In the genomic region with DNA sequence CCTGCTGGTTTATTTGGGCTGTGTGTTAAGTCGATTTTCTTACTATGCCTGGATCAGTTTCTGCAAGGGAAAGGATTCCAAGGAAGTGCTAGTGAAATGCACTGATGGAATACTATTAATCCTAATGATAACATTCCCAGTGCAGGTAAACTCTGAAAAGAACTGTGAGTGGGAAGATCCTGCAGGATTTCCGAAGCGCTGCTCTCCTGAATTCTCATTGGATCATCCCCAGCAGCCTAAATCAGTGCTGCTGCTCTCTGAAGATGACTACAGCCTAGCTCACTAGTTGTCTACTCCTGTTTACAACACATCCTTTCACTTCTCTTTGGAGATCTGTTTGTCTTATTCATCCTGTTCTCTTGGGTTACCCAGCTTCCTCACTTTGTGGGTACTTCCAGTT, we compare ENCODE assay signal across 8 mouse cellular contexts. TPM values are rescaled to one million over a fixed set of nuclear protein-coding genes. Genes with fewer than 3 reads are reported as not detected.
DNase-seq lines count a peak whose midpoint lies in the region; ATAC-seq and TF ChIP-seq lines count a peak whose summit lies in the region.

No protein-coding gene starts in this region.

- no peak for TF ChIP-seq EP300 in liver, postnatal 0 days (IDR thresholded peaks at IDR 0.05; ENCODE audit: low read depth)

- H3K9ac ChIP-seq in liver, embryonic 12.5 days: no peak overlapping the region
- H3K9ac ChIP-seq in liver, postnatal 0 days (replicated peaks): no peak overlapping the region
- no peak overlapping the region for H3K9ac ChIP-seq in embryonic facial prominence, embryonic 13.5 days
- H3K9ac ChIP-seq in stomach, embryonic 14.5 days (replicated peaks; ENCODE audit: low read depth, low read length): no peak overlapping the region

- no peak for ATAC-seq in liver, embryonic 12.5 days
- no peak for ATAC-seq in liver, postnatal 0 days
- no peak for ATAC-seq in embryonic facial prominence, embryonic 13.5 days (ENCODE audit: insufficient number of reproducible peaks, insufficient read depth, low FRiP score, low TSS enrichment, low read depth)
- ATAC-seq in stomach, embryonic 14.5 days (ENCODE audit: insufficient number of reproducible peaks, insufficient read depth, low FRiP score, low read depth): no peak

- DNase-seq in liver, postnatal 0 days: no peak
- peak; percentile 10 to 22 for DNase-seq in left cerebral cortex, postnatal 36 days (ENCODE audit: low spot score in 2 of 2)
- no peak for DNase-seq in gastrocnemius, postnatal 4 days (ENCODE audit: low spot score in 2 of 2)
- DNase-seq in spleen, postnatal 10 days (ENCODE audit: low spot score in 2 of 2): no peak
- no peak for DNase-seq in heart, adult 11 months

- H3K9me3 ChIP-seq in liver, embryonic 12.5 days (replicated peaks): no peaks in the 10 kb centered on the region
- H3K9me3 ChIP-seq in liver, postnatal 0 days (ENCODE audit: low read length): no peaks in the 10 kb centered on the region
- H3K9me3 ChIP-seq in embryonic facial prominence, embryonic 13.5 days: no peaks in the 10 kb centered on the region
- H3K9me3 ChIP-seq in stomach, embryonic 14.5 days (ENCODE audit: control insufficient read depth, low read depth, low read length): no peaks in the 10 kb centered on the region

- H3K4me3 ChIP-seq in liver, embryonic 12.5 days: no peak overlapping the region
- H3K4me3 ChIP-seq in liver, postnatal 0 days (ENCODE audit: low read depth, low read length): no peak overlapping the region
- H3K4me3 ChIP-seq in embryonic facial prominence, embryonic 13.5 days: peak overlapping the region; percentile 36
- H3K4me3 ChIP-seq in stomach, embryonic 14.5 days (ENCODE audit: low read depth, low read length): peak overlapping the region; percentile 33

- TF ChIP-seq CTCF in liver, postnatal 0 days (IDR thresholded peaks at IDR 0.05; ENCODE audit: low read depth): no peak

- WGBS in liver, embryonic 12.5 days (ENCODE audit: insufficient replicate concordance): 8% methylated on average over 3 of the region's 3 CpGs
- 5% methylated on average over 3 of the region's 3 CpGs for WGBS in liver, postnatal 0 days (ENCODE audit: insufficient replicate concordance)
- WGBS in embryonic facial prominence, embryonic 13.5 days: 5% methylated on average over 3 of the region's 3 CpGs
- WGBS in stomach, embryonic 14.5 days: 6% methylated on average over 3 of the region's 3 CpGs

- no peaks in the 10 kb centered on the region for H3K4me1 ChIP-seq in liver, embryonic 12.5 days
- H3K4me1 ChIP-seq in liver, postnatal 0 days (ENCODE audit: insufficient read depth): 0 out of 2 replicates have a peak, but pooled peaks cover 2% of the 10 kb centered on the region
- H3K4me1 ChIP-seq in embryonic facial prominence, embryonic 13.5 days: peaks cover 19% of the 10 kb centered on the region
- H3K4me1 ChIP-seq in stomach, embryonic 14.5 days (ENCODE audit: control insufficient read depth, insufficient read depth, low read length): no peaks in the 10 kb centered on the region; the same call in 1 of the 2 replicates

- H3K36me3 ChIP-seq in liver, embryonic 12.5 days: no peaks in the 10 kb centered on the region
- no peaks in the 10 kb centered on the region for H3K36me3 ChIP-seq in liver, postnatal 0 days (replicated peaks; ENCODE audit: insufficient read depth, low read length)
- H3K36me3 ChIP-seq in embryonic facial prominence, embryonic 13.5 days: no peaks in the 10 kb centered on the region
- H3K36me3 ChIP-seq in stomach, embryonic 14.5 days (ENCODE audit: control insufficient read depth, insufficient read depth, low read length): no peaks in the 10 kb centered on the region

- H3K4me2 ChIP-seq in liver, embryonic 12.5 days: peak overlapping the region; percentile 45; the same call in 1 of the 2 replicates
- H3K4me2 ChIP-seq in liver, postnatal 0 days (ENCODE audit: low read depth, low read length): no peak overlapping the region
- peak overlapping the region; percentile 63 for H3K4me2 ChIP-seq in embryonic facial prominence, embryonic 13.5 days
- peak overlapping the region; percentile 64 for H3K4me2 ChIP-seq in stomach, embryonic 14.5 days (replicated peaks; ENCODE audit: low read depth, low read length)

- intact Hi-C loops in left cerebral cortex, postnatal 36 days (cut with DNase I): loop anchor here (10.0 kb wide), 1 partner anchor 1921 kb away; no protein-coding TSS in a partner anchor

- peaks cover 41% of the 10 kb centered on the region for H3K27me3 ChIP-seq in liver, embryonic 12.5 days (replicated peaks)
- peaks cover 23% of the 10 kb centered on the region for H3K27me3 ChIP-seq in liver, postnatal 0 days (ENCODE audit: insufficient read depth, low read length)
- H3K27me3 ChIP-seq in embryonic facial prominence, embryonic 13.5 days: peaks cover 50% of the 10 kb centered on the region
- peaks cover 10% of the 10 kb centered on the region for H3K27me3 ChIP-seq in stomach, embryonic 14.5 days (ENCODE audit: control insufficient read depth, insufficient read depth, low read length)

- no peak overlapping the region for H3K27ac ChIP-seq in liver, embryonic 12.5 days
- no peak overlapping the region for H3K27ac ChIP-seq in liver, postnatal 0 days (ENCODE audit: low read depth)
- no peak overlapping the region for H3K27ac ChIP-seq in embryonic facial prominence, embryonic 13.5 days
- no peak overlapping the region for H3K27ac ChIP-seq in stomach, embryonic 14.5 days (ENCODE audit: low read length)

RNA-seq across cellular contexts. Expression of a gene that starts 0.8 kb away (rescaled TPM):
- polyA plus RNA-seq in liver, embryonic 12.5 days (2016; fragmentation: Nextera tagmentation; extraction: Ambion mirVana): 0.19 TPM in 1 of 2 replicates, not detected in the other
- polyA plus RNA-seq in liver, postnatal 0 days (2015; fragmentation: Nextera tagmentation; extraction: Ambion mirVana): not detected in 2 replicates
- 0.50 and 1.3 TPM in 2 replicates for polyA plus RNA-seq in embryonic facial prominence, embryonic 13.5 days (2015; fragmentation: Nextera tagmentation; extraction: Ambion mirVana)
- total RNA-seq in left cerebral cortex, postnatal 36 days (2021): 10 to 100 TPM; 46.7 to 53.9 TPM
- polyA plus RNA-seq in stomach, embryonic 14.5 days (2014; fragmentation: Nextera tagmentation; extraction: Ambion mirVana): 5.3 and 5.8 TPM in 2 replicates
- total RNA-seq in gastrocnemius, postnatal 4 days (2021): 1 to 10 TPM in 1 of 2 experiments, under 1 TPM in 1; 0.65 to 1.5 TPM

Comparison
In these comparisons a context has a peak if more than half of its experiments do, and no peak if none do; other contexts are left out.
1. H3K4me3 ChIP-seq: peak in embryonic facial prominence, embryonic 13.5 days (single experiment) and stomach, embryonic 14.5 days (single experiment); none in liver, embryonic 12.5 days (single experiment) and liver, postnatal 0 days (single experiment).
2. DNase-seq: peak in left cerebral cortex, postnatal 36 days (2 of 2); none in liver, postnatal 0 days (single experiment), gastrocnemius, postnatal 4 days (0 of 2), spleen, postnatal 10 days (0 of 2) and heart, adult 11 months (single experiment).